Mouse (Mus musculus) heart, adult 2 months (tissue): ENCODE data around the gene Nes.

ENCODE experiments used
- CTCF ChIP-seq: fragments of 200-600 bp; IDR thresholded peaks from 2 replicates; pipeline ENCODE4 v1.8.1; 2022; ENCODE audit warnings: antibody characterized with exemption, mild to moderate bottlenecking, moderate library complexity
- EP300 ChIP-seq: fragments of 200-500 bp; IDR thresholded peaks from 2 replicates; pipeline ENCODE4 v1.6.1; 2011; ENCODE audit warnings: low read depth, low read length, control low read depth; ENCODE audit not compliant: insufficient read depth

- TF ChIP-seq CTCF (no peak), EP300 (peak; percentile 54; the same call in 1 of the 2 replicates)
Measured at GRCm38 (mm10) chr3:87985505-87986320, 14.8 kb downstream of the Nes start.
